Mouse (Mus musculus) embryonic stem cell, embryonic (primary cell): ENCODE measurements around the gene Snx30.

Source experiments
- CTCF ChIA-PET, 4 experiments: fragments of 300-600 bp in 2 of 4; fragments of 350-600 bp in 2 of 4; sonication (Branson Sonifier 250); formaldehyde crosslinking; loops; one replicate each; lab custom pipeline; 2022; ENCODE audit warnings: inconsistent platforms in 2 of 4; lab: Charles Lee
- POLR2A ChIA-PET, 4 experiments: fragments of 300-600 bp in 2 of 4; fragments of 350-600 bp in 2 of 4; sonication (Branson Sonifier 250); formaldehyde crosslinking; loops; one replicate each; lab custom pipeline; 2022; ENCODE audit warnings: antibody characterized with exemption in 4 of 4, inconsistent platforms in 1 of 4; lab: Charles Lee

Gene Snx30

DNA sequence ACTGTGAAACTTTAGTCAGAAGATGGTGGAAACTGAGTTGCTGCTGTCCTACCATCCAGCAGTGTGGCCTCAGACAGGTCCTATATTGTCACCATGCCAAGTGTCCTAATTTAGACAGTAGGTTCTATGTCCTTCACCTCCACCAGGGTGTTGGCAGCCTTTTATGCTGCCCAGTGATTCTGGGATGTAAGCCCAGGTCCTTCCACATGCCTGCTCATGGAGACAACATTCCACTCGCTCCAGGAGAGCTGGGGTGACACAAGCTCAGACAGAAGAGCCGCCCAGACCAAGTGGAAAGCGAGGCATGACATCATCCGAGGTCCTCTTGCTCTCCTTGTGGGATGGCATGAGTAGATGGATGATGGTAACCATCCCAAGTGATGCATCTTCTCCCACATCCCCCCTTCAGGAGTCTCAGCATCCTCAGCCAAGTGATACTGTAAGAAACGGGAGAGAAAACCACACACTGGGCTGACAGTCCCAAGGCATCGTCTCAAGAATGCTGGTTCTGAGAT lies 84.5 kb downstream of the Snx30 start:
- CTCF ChIA-PET, result interaction anchor here in 2 of 4 experiments (0.6 to 2.2 kb wide), 3 partner anchors 12 to 29 kb away, joined by 3 to 5 read pairs (median 5); no protein-coding TSS in a partner anchor
- POLR2A ChIA-PET, result no interaction called here

DNA sequence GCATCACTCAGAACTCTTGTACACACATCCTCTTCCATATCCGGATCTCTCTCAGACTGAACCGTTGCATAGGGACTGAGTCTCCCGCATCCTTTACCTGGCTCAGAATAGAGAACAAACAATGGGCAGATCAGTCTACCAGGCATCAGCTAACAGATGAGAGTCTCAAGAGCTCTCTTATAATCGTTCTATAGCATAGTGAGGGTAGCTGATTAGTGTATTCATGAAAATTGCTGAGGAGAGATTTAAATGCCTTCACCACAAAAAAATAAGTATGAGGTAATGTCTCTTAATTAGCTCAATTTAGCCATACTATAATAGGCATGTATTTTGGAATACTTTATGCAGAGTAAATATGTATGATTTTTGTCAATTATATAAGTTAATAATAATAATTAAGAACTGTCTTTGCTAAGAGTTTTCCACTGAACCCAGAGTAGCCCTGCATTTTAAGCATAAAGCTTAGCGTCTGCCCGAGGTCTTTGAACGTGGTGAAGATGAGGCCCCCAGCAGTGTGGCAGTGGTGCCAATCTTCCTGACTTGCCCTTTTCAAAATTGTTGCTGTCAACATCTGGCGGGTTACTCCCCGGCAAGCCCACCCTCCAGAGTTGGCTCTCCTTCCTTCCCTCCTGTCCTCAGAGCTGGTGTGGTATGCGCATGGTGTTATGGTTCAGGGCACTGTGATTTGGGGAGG lies 86.2 kb downstream of the Snx30 start:
- ChIA-PET CTCF (interaction anchor here in 3 of 4 experiments (0.6 to 2.2 kb wide), 6 partner anchors 11 to 131 kb away, joined by 3 to 5 read pairs (median 4); no protein-coding TSS in a partner anchor), POLR2A (interaction anchor here in 2 of 4 experiments (0.5 to 2.9 kb wide), 11 partner anchors 8 to 266 kb away, joined by 3 to 7 read pairs (median 3); partner anchors contain the start of genes E130308A19Rik (in 1 of the 2) and Inip (in 1 of the 2))

DNA sequence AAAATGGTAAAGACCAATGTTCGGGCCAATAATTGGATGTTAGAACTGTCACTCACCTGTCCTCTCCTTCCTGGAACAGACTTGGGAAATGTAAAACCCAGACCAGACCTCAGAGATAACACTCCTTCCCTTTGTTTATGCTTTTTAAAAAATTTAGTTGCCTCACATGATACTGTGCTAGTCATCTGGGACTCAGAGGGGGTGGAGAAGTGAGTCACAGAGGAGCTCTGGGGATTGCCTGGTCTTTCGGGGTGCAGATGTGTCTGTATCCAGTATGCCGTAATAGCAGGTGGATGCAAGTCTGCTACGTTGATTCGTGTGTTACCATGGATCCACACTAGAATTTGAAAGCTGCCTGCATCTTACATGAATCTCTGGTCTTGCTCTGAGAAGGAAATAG lies 87.1 kb downstream of the Snx30 start:
- ChIA-PET CTCF (interaction anchor here in 1 of 4 experiments (1.0 kb wide), 1 partner anchor 36 kb away, joined by 3 read pairs; no protein-coding TSS in a partner anchor), POLR2A (interaction anchor here in 1 of 4 experiments (0.7 to 2.9 kb wide), 3 partner anchors 15 to 845 kb away, joined by 3 to 7 read pairs (median 5); no protein-coding TSS in a partner anchor)

DNA sequence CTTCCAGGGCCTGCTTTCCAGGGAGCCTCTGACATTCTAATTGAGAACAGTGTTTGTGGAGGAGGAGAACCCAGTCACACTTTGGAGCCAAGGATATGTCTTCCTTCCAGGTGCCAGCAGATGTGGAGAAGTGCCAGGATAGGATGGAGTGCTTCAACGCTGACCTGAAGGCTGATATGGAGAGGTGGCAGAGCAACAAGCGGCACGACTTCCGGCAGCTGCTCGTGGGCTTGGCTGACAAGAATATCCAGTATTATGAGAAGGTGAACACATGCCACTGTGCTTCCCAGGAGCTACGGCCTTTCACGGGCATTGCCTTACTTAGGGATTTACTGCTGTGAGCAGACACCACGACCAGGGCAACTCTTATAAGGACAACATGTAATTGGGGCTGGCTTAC lies 88.8 kb downstream of the Snx30 start:
- CTCF ChIA-PET, result interaction anchor here in 3 of 4 experiments (0.7 to 2.1 kb wide), 5 partner anchors 14 to 75 kb away, joined by 3 to 13 read pairs (median 3); no protein-coding TSS in a partner anchor
- POLR2A ChIA-PET, result interaction anchor here in 2 of 4 experiments (0.9 to 4.6 kb wide), 13 partner anchors 11 to 111 kb away, joined by 3 to 55 read pairs (median 6); partner anchors contain the start of genes Slc46a2 (in 2 of the 2) and Snx30 (in 2 of the 2)

DNA sequence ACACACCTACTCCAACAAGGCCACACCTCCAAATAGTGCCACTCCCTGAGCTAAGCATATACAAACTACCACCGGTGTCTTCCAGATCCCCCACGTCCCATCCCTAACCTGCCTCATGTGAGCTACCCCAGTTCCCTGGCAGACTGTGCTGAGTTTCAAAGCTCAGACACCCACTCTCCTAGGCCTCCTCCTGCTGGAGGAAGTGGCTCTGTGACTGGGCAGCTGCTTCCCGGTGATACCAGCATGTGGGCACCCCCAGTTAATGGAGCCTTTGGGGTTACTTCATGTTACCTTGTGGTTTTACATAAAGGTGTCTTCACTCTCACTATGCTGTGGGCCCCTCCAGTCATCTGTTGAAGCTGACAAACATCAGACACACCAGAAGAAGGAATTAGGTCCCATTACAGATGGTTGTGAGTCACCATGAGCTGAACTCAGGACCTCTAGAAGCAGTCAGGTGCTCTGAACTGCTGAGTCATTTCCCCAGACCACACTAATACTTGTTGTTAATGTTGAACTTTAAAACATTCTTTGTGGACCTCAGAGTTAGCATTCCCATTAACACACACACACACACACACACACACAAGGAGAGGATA lies 89.4 kb downstream of the Snx30 start:
- ChIA-PET CTCF (interaction anchor here (0.6 to 2.1 kb wide), 10 partner anchors 14 to 295 kb away, joined by 3 to 13 read pairs (median 3); no protein-coding TSS in a partner anchor), POLR2A (interaction anchor here in 3 of 4 experiments (0.8 to 4.6 kb wide), 22 partner anchors 10 to 126 kb away, joined by 3 to 55 read pairs (median 4); partner anchors contain the start of genes Slc46a2 (in 2 of the 3) and Snx30 (in 2 of the 3))

DNA sequence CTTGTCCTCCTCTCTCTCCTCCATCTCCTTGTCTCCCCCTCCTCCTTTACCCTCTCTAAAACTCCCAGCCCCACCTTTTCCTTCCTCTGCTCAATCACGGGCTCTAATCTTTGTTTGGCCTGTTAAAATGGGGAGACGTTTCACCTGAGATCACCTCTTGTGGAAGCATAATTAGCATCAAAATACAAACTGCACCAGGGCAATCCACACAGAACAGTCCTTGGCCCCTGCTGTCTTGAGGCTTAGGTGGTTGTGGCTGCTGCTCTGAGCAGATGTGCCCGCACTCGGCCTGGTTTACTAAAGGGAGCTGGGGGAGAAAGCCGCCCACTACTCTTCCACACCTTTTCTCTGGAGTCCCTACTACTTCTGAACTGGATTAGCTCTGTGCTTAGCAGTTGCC lies 90.4 kb downstream of the Snx30 start:
- ChIA-PET CTCF (interaction anchor here in 3 of 4 experiments (0.6 to 2.0 kb wide), 4 partner anchors 32 to 111 kb away, joined by 3 to 13 read pairs (median 3); no protein-coding TSS in a partner anchor), POLR2A (interaction anchor here in 3 of 4 experiments (0.7 to 4.6 kb wide), 17 partner anchors 10 to 476 kb away, joined by 3 to 55 read pairs (median 4); partner anchors contain the start of genes Snx30 (in 2 of the 3) and Hsdl2 (in 1 of the 3))

DNA sequence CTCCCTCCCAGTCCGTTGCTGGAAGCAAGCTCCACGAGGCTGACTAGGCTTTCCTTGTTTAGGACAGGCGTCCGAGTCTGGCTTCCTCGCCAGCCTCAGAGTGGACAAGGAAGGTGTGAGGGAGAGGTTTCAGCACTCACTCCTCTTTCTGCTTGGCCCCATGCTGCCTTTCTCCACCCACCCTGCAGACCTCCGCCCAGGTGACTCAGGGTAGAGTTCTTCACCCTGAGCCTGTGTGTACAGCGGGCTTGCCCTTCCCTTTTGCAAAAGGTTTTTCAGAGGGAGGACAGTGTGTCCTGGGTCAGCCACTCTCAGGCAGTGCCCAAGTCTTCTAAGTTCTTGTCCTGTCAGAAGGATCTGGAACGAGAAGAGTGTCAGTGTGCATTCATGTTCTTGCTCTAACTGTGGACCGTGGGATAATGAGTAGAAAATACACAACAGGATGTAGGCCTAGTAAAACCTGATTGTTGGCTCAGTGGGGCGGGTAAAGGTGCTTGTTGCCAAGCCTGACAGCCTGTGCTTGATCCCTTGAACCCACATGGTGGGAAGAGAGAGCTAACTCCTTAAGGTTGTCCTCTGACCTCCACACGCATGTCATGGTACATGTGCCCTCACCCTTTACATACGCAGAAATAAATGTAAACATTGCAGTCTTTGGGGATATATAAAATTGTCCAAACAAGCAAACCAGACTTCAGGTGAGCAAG lies 92.3 kb downstream of the Snx30 start:
- CTCF ChIA-PET, result interaction anchor here in 1 of 4 experiments (0.6 kb wide), 1 partner anchor 216 kb away, joined by 3 read pairs; no protein-coding TSS in a partner anchor
- POLR2A ChIA-PET, result interaction anchor here in 2 of 4 experiments (0.9 to 4.6 kb wide), 3 partner anchors 8 to 114 kb away, joined by 4 to 28 read pairs (median 19); partner anchors contain the start of gene Snx30 (in 1 of the 2)

DNA sequence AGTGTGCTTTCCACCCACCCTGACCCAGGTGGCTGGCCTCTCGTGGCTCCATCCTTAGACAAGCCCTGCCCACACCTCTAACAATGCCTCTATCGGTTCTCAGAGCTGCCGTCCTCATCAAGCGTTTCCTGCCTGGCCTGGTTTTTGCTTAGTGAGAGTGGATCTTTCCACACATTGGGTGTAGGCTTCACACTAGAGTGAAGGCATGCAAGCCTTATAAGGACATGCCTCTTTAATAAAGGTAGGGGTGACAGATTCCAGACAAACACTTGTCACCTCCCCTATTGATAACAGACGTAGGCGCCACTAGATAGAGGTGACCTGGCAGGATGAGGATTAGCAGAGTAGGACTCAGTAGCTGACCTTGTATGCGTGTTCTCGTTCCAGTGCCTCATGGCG lies 92.9 kb downstream of the Snx30 start:
- POLR2A ChIA-PET, result interaction anchor here in 1 of 4 experiments (4.6 kb wide), 1 partner anchor 93 kb away, joined by 19 read pairs; the partner anchor contains the start of gene Snx30
- CTCF ChIA-PET, result interaction anchor here in 1 of 4 experiments (0.6 kb wide), 1 partner anchor 216 kb away, joined by 3 read pairs; no protein-coding TSS in a partner anchor

DNA sequence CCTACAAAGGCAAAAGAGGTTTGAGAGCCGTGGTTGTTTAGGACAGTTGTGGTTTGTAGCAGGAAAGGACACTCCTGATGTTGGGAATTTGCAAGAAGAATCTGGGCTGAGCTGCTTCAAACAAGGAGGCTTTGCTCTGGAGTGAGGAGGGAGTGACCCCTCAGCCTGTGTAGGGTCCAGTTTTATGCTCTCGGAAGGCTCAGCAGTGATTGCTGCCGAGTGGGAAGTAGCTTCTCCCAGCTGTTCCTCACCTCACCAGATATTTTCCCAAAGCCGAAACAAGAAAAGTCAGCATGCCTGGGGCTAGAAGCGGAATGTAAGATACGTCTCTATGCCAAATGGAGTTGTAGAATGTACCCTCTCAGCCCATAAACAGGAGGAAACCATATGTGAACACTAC lies 96.2 kb downstream of the Snx30 start:
- ChIA-PET POLR2A (interaction anchor here in 3 of 4 experiments (0.6 to 1.8 kb wide), 6 partner anchors 10 to 489 kb away, joined by 3 to 6 read pairs (median 4); partner anchors contain the start of gene Snx30 (in 1 of the 3)), CTCF (interaction anchor here in 2 of 4 experiments (0.6 to 1.6 kb wide), 6 partner anchors 10 to 117 kb away, joined by 3 to 8 read pairs (median 4); partner anchors contain the start of gene Snx30 (in 1 of the 2))

DNA sequence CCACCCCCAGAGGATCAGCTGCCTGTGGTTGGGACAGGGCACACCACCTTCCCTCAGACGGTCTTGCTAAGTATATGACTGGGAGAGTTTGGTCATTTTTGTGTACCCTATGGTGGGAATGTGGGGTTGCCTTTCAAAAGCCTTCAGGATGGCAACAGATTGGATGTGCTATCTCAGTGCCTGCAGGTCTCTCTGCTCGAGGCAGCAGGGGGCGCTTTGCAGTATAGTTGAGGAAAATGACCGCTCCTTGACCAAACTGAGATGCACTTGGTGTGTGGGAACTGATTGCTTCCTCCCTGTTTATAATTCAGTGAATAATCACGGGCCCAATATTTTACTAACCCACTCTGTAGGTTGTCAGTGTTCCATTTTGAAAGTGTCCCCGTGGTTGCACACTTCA lies 96.9 kb downstream of the Snx30 start:
- POLR2A ChIA-PET, result interaction anchor here in 2 of 4 experiments (0.6 to 1.1 kb wide), 6 partner anchors 11 to 302 kb away, joined by 3 to 4 read pairs (median 4); partner anchors contain the start of gene Snx30 (in 1 of the 2)
- CTCF ChIA-PET, result interaction anchor here in 1 of 4 experiments (0.6 to 1.6 kb wide), 4 partner anchors 11 to 118 kb away, joined by 3 to 8 read pairs (median 4); partner anchors contain the start of gene Snx30

DNA sequence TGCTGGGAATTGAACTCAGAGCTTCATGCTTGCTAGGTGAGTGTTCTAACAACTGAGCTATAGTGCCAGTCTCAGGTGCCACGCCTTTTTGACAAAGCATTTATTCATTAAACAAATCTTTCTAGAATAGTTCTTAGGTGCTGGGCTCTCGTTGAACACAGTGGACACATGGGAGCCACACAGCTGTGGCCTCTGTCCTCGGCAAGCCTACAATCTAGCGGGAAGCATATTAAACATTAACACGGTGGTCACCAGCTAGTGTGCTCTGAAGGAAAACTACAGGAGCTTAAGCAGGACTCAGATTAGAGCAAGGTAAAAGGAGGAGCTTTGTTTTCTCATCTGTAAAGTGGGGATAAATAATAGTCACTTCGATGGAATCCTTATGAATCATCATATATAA lies 101.5 kb downstream of the Snx30 start:
- POLR2A ChIA-PET, result interaction anchor here in 1 of 4 experiments (1.2 to 4.5 kb wide), 3 partner anchors 11 to 23 kb away, joined by 3 to 28 read pairs (median 7); no protein-coding TSS in a partner anchor
- CTCF ChIA-PET, result interaction anchor here in 1 of 4 experiments (1.0 kb wide), 1 partner anchor 21 kb away, joined by 7 read pairs; no protein-coding TSS in a partner anchor

DNA sequence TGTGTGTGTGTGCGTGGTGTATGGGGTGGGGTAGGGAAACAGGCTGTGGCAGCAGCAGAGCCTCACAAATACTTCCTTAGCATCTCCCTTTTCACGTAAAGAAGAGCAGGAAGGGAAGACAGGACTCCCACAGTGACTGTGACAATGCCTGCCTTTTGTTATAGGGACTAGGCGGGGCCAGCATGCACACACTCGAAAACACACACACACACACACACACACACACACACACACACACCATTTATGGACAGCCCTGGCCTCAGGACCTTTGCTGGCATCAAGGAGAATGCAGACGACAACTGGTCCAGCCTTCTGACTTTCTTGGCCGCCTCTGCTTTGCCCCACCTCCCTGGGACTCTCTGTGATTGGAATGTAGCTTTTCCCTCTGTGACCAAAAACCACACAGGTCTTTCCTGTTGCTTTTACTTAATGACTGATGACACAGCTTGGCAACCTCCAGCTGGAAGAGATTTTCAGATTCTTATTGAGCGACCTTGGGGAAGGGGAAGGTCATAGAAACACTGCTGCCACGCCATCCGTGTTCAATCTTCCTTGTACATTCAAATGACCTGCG lies 102.1 kb downstream of the Snx30 start:
- ChIA-PET CTCF (interaction anchor here in 2 of 4 experiments (0.5 to 0.8 kb wide), 3 partner anchors 77 to 720 kb away, joined by 3 to 9 read pairs (median 3); partner anchors contain the start of gene Snx30 (in 1 of the 2)), POLR2A (interaction anchor here in 3 of 4 experiments (0.6 to 4.5 kb wide), 7 partner anchors 11 to 576 kb away, joined by 3 to 28 read pairs (median 5); partner anchors contain the start of gene Snx30 (in 1 of the 3))

DNA sequence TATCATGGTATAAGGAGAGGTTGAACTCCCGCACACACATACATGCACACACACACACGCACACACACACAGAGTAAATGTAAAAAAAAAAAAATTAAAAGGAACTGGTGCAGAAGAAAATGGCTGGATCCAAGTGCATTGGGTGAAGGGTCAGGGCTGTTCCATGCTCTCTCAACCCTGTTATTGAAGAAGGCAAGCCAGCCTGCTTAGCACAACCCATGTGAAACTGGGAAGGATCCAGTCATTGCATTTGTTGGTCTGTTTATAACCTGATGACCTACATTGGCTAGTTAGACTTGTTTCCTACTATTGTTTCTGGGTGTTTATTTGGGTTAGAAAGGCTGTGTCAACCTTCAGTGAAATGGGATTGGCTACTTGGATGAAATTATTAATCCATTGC lies 103.1 kb downstream of the Snx30 start:
- ChIA-PET CTCF (no interaction called here), POLR2A (interaction anchor here in 2 of 4 experiments (1.1 to 1.4 kb wide), 2 partner anchors 27 to 103 kb away, joined by 5 read pairs; partner anchors contain the start of gene Snx30 (in 1 of the 2))

DNA sequence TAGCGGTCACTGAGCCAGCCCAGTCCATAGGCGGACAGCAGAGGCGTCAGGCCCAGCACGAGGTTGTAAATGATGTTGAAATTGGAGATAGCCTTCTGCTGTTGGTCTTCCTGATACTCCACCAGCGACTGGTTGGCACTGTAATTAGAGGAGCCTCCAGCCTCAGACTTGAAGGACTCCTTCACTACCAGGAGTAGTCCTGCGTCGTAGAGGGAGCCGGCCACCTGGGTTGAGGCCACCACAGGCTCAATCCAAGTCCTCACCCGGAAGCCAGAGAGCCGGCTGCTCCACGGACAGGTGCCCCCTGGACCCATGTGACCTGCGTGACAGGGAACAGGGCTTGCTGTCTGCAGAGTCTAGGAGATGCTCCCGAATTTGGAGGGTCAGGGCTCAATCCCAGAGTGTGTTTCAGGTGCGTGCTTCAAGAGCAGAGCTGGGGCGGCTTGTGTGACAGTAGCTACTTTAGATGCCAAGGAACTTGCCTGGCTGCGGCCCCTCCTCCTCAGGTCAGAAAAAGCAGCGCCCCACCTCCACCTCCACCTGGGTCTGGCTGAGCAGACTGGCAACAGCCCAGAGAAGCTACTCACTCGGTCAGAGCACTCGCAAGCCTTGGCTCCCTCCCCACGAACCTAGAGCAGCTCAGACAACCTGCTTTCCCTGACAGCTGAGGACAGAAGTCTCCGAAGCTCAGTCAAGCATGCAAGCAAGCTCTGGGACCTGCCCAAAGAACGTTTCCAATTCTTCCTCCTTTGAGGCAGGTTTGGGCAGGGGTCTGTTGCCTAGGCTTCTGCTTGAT lies 109.2 kb downstream of the Snx30 start, which contains the start of gene Slc46a2:
Gene Slc46a2, minus strand, starts transcription at position 449 of the 796 bp plus-strand sequence.
- ChIA-PET POLR2A (interaction anchor here (0.5 to 1.5 kb wide), 11 partner anchors 13 to 333 kb away, joined by 3 to 6 read pairs (median 4); partner anchors contain the start of genes Snx30 (in 2 of the 4) and Hsdl2 (in 1 of the 4)), CTCF (interaction anchor here in 3 of 4 experiments (0.6 to 1.5 kb wide), 5 partner anchors 44 to 155 kb away, joined by 3 to 6 read pairs (median 5); no protein-coding TSS in a partner anchor)

DNA sequence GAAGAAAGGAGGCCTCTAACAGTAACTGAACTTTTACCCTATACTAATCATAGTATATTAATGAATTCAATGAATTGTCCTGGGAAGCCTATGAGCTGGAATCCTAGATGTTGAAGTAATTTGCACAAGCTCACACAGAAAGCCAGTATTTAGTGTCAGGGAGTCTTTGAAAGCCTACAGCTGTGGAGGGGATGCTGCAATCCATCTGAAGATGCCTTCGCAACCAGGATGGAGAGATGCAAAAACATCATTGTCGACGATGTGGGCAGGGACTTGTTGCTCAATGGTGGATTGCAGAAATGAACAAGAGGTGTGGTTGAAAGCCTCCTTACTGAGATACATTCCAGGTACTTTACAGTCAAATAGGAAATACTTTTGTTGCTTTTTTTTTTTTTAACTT lies 112.3 kb downstream of the Snx30 start:
- CTCF ChIA-PET, result interaction anchor here in 1 of 4 experiments (1.1 kb wide), 1 partner anchor 10 kb away, joined by 5 read pairs; no protein-coding TSS in a partner anchor

More for the DNA sequence above, 112.3 kb downstream of the Snx30 start:
- POLR2A ChIA-PET, result no interaction called here
